ENCODE assay signal across 22 mouse cellular contexts in the genomic region with DNA sequence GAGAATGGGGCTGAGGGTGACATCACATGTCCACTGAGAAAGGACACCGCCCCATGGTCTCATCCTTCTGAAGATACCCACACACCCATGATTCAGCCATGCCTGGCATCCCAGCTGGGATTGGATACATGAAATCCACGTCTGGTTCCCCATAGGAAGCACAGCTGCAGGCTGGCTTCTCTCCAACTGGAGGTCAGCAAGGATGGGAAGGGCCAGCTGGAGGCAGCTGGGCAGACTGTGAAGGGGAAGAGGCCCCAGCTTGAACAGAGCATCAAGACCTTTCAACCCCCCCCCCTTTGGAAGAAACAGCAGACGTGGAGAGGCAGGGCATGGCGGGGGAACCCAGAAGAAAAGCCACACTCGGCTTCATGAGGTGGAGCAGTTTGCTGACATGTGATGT. TPM values are rescaled to one million over a fixed set of nuclear protein-coding genes. Genes with fewer than 3 reads are reported as not detected.
DNase-seq lines count a peak whose midpoint lies in the region; TF ChIP-seq lines count a peak whose summit lies in the region.
"Had no signal": no experiment of that assay in that cellular context is flagged by ENCODE, and none has a peak within 500 bp of the region (broad histone marks: within the 10 kb centered on the region; RNA-seq: fewer than 3 reads in every experiment).

No protein-coding gene starts in this region.

- no peak for TF ChIP-seq CTCF in left cerebral cortex, adult 2 months (IDR thresholded peaks at IDR 0.05)

- peak; percentile 25 to 39 for DNase-seq in heart, postnatal 10 days
- no peak for DNase-seq in heart, adult 18-20 months
- DNase-seq in left cerebral cortex, postnatal 4 days: peak; percentile 16
- DNase-seq in left cerebral cortex, adult 2 months (ENCODE audit: extremely low spot score in 1 of 2, low spot score in 2 of 2): no peak
- DNase-seq in urinary bladder, postnatal 4 days (ENCODE audit: low spot score in 2 of 2): peak; percentile 45 to 47
- no peak for DNase-seq in urinary bladder, postnatal 10 days (ENCODE audit: low spot score)
- DNase-seq in spleen, adult 18-20 months: no peak
- no peak for DNase-seq in spleen, postnatal 14 days (ENCODE audit: low spot score in 2 of 2)
- DNase-seq: cerebellum, adult 2 months; gastrocnemius, postnatal 10 days; kidney, adult 11 months; layer of hippocampus, adult 9-11 months; liver, embryonic 13.5 days had no signal

- intact Hi-C loops in heart, postnatal 10 days (cut with DNase I): no loop called here
- intact Hi-C loops in left cerebral cortex, postnatal 4 days (cut with DNase I): no loop called here
- intact Hi-C loops in left cerebral cortex, adult 2 months (cut with DNase I): no loop called here

- no peak overlapping the region for H3K27ac ChIP-seq in left cerebral cortex, adult 2 months
- H3K27ac ChIP-seq: hindbrain, embryonic 15.5 days; kidney, postnatal 0 days; limb, embryonic 12.5 days; liver, embryonic 13.5 days; midbrain, embryonic 12.5 days had no signal

- H3K4me3 ChIP-seq in left cerebral cortex, adult 2 months: no peak overlapping the region
- H3K4me3 ChIP-seq: erythroblast, embryonic 14.5 days; hindbrain, embryonic 15.5 days; limb, embryonic 12.5 days; liver, embryonic 13.5 days; midbrain, embryonic 12.5 days had no signal

RNA-seq across cellular contexts. Expression of a gene that starts 15.3 kb away (rescaled TPM):
- total RNA-seq in heart, postnatal 10 days (2021): under 1 TPM in 1 of 2 experiments, not detected in 1; 0.34 TPM
- under 1 TPM; 0.25 to 0.85 TPM for total RNA-seq in heart, adult 18-20 months (2021)
- not detected for total RNA-seq in left cerebral cortex, postnatal 4 days (2021)
- not detected for total RNA-seq in left cerebral cortex, adult 2 months (2021)
- total RNA-seq: MEL; monocyte, adult 5-6 weeks had no signal

RNA-seq across cellular contexts. Expression of a gene that starts 18.1 kb away (rescaled TPM):
- under 1 TPM in 1 of 2 experiments, not detected in 1; 0.74 TPM for total RNA-seq in heart, postnatal 10 days (2021)
- 1 to 10 TPM in 1 of 2 experiments, not detected in 1; 6.2 TPM for total RNA-seq in heart, adult 18-20 months (2021)
- total RNA-seq in left cerebral cortex, postnatal 4 days (2021): 1 to 10 TPM; 2.3 to 4.5 TPM
- total RNA-seq in left cerebral cortex, adult 2 months (2021): 1 to 10 TPM; 1.3 to 1.4 TPM
- total RNA-seq: adrenal gland, adult 18-20 months; CH12.LX; gastrocnemius, postnatal 10 days; MEL; monocyte, adult 5-6 weeks had no signal

RNA-seq across cellular contexts. Expression of a gene that starts 48.7 kb away (rescaled TPM):
- total RNA-seq in heart, postnatal 10 days (2021): 10 to 100 TPM; 80.7 to 82.0 TPM
- 100 to 1,000 TPM; 133 to 172 TPM for total RNA-seq in heart, adult 18-20 months (2021)
- 10 to 100 TPM; 15.3 to 16.3 TPM for total RNA-seq in left cerebral cortex, postnatal 4 days (2021)
- total RNA-seq in left cerebral cortex, adult 2 months (2021): 100 to 1,000 TPM in 1 of 2 experiments, 10 to 100 TPM in 1; 91.0 to 101 TPM

Comparison
In these comparisons a context has a peak if more than half of its experiments do, and no peak if none do; other contexts are left out.
1. DNase-seq: peak in heart, postnatal 10 days (2 of 2), left cerebral cortex, postnatal 4 days (single experiment) and urinary bladder, postnatal 4 days (2 of 2); none in heart, adult 18-20 months (0 of 2), left cerebral cortex, adult 2 months (0 of 2), urinary bladder, postnatal 10 days (single experiment), spleen, adult 18-20 months (0 of 2) and spleen, postnatal 14 days (0 of 2).
2. RNA of a gene that starts 48.7 kb away (total RNA-seq): 133 to 172 TPM in heart, adult 18-20 months, 91.0 to 101 TPM in left cerebral cortex, adult 2 months and 80.7 to 82.0 TPM in heart, postnatal 10 days; 15.3 to 16.3 TPM in left cerebral cortex, postnatal 4 days; every median in the first group is over 4 times any median in the second.